Mouse (Mus musculus) limb, embryonic 11.5 days (tissue): ENCODE data around the gene Tbc1d21. TPM values are rescaled to one million over a fixed set of nuclear protein-coding genes. Genes with fewer than 3 reads are reported as not detected.
A peak's percentile ranks its signal among the peaks of the same experiment; 100 is the strongest.

ENCODE experiments used
- ATAC-seq: fragments of 200-750 bp; cut with Nextera tagmentation; 2 replicates; pipeline ENCODE4 v1.8.0; 2017; ENCODE audit warnings: low read depth; ENCODE audit not compliant: insufficient number of reproducible peaks, low FRiP score, low TSS enrichment
- DNase-seq: peaks from one replicate; pipeline ENCODE4 v3.0.0-alpha.2; 2015; ENCODE audit warnings: low spot score
- H3K27ac ChIP-seq: fragments of 300-500 bp; sonication (generic); replicated peaks from 2 replicates; pipeline ENCODE4 v1.5.1; 2014; ENCODE audit warnings: low read depth, mild to moderate bottlenecking, low read length
- H3K27me3 ChIP-seq: fragments of 300-500 bp; sonication (generic); 2 replicates; pipeline ENCODE4 v1.6.1; 2014; ENCODE audit warnings: mild to moderate bottlenecking, low read length, mixed read lengths; ENCODE audit not compliant: control insufficient read depth, insufficient read depth
- H3K36me3 ChIP-seq: fragments of 300-500 bp; sonication (generic); 2 replicates; pipeline ENCODE4 v1.6.1; 2014; ENCODE audit warnings: mild to moderate bottlenecking, low read length, moderate library complexity, mixed read lengths; ENCODE audit not compliant: control insufficient read depth, insufficient read depth
- H3K4me1 ChIP-seq: fragments of 300-500 bp; sonication (generic); 2 replicates; pipeline ENCODE4 v1.6.1; 2014; ENCODE audit warnings: low read length, mixed read lengths; ENCODE audit not compliant: control insufficient read depth, insufficient read depth
- H3K4me2 ChIP-seq: fragments of 300-500 bp; sonication (generic); 2 replicates; pipeline ENCODE4 v1.6.1; 2014; ENCODE audit warnings: low read depth, mild to moderate bottlenecking, moderate library complexity; ENCODE audit not compliant: severe bottlenecking
- H3K4me3 ChIP-seq: fragments of 300-500 bp; sonication (generic); 2 replicates; pipeline ENCODE4 v1.5.1; 2014; ENCODE audit warnings: low read depth, low read length
- H3K9ac ChIP-seq: fragments of 300-500 bp; sonication (generic); 2 replicates; pipeline ENCODE4 v1.6.1; 2014; ENCODE audit warnings: mild to moderate bottlenecking, low read length
- H3K9me3 ChIP-seq: fragments of 300-500 bp; sonication (generic); 2 replicates; pipeline ENCODE4 v1.6.1; 2016; ENCODE audit warnings: low read length; ENCODE audit not compliant: control insufficient read depth
- WGBS: fragments of 180-500 bp; shearing (Covaris S2); extraction: QIAGEN DNeasy Blood & Tissue Kit; methylation state at CpG from one replicate; pipeline ENCODE4 v1.1.7; 2014; 5-methylcytosine and 5-hydroxymethylcytosine counted together
- polyA plus RNA-seq: library from polyadenylated mRNA; unstranded; fragments of >200 nt; fragmentation: Nextera tagmentation; extraction: Ambion mirVana; gene quantifications from 2 replicates; pipeline ENCODE4 v1.2.1, GENCODE M21; 2014

The Tbc1d21 gene
- polyA plus RNA-seq, 1 experiment from 2014 or later = not detected

DNA sequence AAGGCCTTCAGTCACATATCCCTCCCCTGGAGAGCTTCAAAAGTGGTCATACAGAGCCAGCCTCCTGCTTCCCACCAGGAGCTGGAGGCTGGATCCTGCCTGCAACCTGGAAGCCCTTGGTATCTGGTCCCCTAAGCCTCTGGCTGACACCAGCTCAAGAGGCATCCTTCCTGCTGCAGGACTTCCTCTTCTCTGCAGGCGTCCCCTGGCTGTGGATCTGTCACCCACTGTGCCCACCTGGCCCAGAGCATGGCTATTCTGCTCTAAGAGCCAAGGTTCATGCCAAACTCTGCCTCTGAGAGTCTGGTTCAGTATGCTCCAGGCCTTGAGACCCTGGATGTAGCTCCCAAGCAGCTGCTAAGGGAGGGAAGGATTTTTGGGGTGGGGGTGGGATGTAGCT, 23.6 kb upstream of the Tbc1d21 start:
- H3K9ac ChIP-seq = no peak overlapping the region

DNA sequence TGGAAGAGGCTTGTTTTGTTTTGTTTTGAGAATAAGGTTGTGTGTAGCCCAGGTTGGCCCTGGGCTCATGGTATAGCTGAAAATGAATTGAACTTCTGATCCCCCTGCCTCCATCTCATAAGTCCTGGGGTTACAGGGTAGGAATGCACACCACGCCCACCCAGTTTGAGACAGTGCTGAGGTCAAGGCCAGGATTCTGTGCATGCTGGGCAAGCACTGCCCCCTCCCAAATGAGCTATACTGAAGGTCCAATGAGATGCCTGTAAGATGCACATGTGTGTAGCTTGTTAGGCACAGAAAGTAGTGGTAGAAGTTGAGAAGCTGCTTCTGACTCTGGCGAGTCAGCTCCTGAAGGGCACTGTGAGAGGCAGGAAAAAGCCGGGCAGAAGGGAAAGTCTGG, 18.1 kb upstream of the Tbc1d21 start:
- H3K4me3 ChIP-seq = no peak overlapping the region
- H3K4me1 ChIP-seq = no peaks in the 10 kb centered on the region
- no peak overlapping the region for H3K4me2 ChIP-seq
- WGBS = 57% methylated on average over 3 of the region's 3 CpGs
- no peak overlapping the region for H3K9ac ChIP-seq
- ATAC-seq (no peak), DNase-seq (no peak)
- no peak overlapping the region for H3K27ac ChIP-seq
- H3K36me3 ChIP-seq = no peaks in the 10 kb centered on the region
- H3K9me3 ChIP-seq = no peaks in the 10 kb centered on the region
- no peaks in the 10 kb centered on the region for H3K27me3 ChIP-seq

More for the DNA sequence above, 23.6 kb upstream of the Tbc1d21 start:
- H3K27me3 ChIP-seq = no peaks in the 10 kb centered on the region
- H3K4me2 ChIP-seq = no peak overlapping the region
- H3K9me3 ChIP-seq = no peaks in the 10 kb centered on the region
- ATAC-seq = no peak
- no peaks in the 10 kb centered on the region for H3K4me1 ChIP-seq
- no peak for DNase-seq
- no peaks in the 10 kb centered on the region for H3K36me3 ChIP-seq
- WGBS = 38% methylated on average over 1 of the region's 1 CpGs
- no peak overlapping the region for H3K4me3 ChIP-seq
- no peak overlapping the region for H3K27ac ChIP-seq

DNA sequence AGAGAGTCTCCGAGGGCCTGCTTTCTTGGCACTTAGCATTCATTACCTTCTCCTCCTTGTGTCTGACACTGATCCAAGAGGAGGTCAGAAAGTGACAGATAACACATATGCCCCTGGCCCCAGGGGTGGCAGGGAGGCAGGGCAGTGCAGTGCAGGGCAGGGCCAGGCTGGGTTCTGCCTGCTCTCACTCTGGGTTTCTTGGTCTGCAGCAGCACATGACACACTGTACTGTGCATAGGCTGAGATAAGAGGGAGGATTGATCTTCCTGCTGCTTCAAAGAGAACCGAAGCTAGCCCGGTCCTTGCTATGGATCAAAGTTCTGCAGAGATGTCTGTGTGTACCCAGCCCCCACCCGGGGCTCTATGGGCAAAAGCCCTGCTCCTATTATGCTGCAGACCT, 8.6 kb upstream of the Tbc1d21 start:
- H3K9me3 ChIP-seq = no peaks in the 10 kb centered on the region
- no peaks in the 10 kb centered on the region for H3K36me3 ChIP-seq
- H3K4me1 ChIP-seq = no peaks in the 10 kb centered on the region
- ATAC-seq (no peak), DNase-seq (no peak)
- H3K4me2 ChIP-seq = no peak overlapping the region
- H3K27me3 ChIP-seq = no peaks in the 10 kb centered on the region
- 42% methylated on average over 4 of the region's 4 CpGs for WGBS
- no peak overlapping the region for H3K27ac ChIP-seq
- no peak overlapping the region for H3K9ac ChIP-seq
- no peak overlapping the region for H3K4me3 ChIP-seq

DNA sequence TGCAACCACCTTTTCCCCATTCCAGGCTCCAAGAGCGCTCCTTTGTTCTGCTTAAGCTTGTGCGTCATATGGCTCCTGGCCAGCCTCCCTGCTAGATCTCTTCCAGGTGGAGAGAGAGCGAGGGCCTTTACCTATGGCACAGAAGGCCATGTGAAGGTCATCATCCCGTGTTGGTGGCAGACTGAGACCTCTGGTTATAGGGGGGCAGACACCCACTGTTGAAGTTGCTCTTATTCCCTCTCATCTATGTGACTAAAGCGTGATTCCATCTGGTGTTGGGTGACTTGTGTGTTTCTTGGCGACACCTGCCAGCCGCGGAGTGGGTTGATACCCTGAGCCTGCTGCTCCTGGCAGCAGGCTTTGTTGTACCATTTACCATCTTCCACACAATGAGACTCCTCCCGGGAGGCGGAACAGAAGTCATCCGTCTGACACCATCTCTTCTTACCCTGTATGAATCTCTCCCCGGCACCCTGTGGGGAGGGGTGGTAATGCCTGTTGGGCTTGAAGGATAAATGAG, 3.7 kb upstream of the Tbc1d21 start:
- Histone ChIP-seq H3K36me3 (no peaks in the 10 kb centered on the region), H3K27ac (no peak overlapping the region), H3K9me3 (no peaks in the 10 kb centered on the region), H3K9ac (no peak overlapping the region), H3K27me3 (no peaks in the 10 kb centered on the region), H3K4me1 (no peaks in the 10 kb centered on the region), H3K4me3 (no peak overlapping the region), H3K4me2 (no peak overlapping the region)
- WGBS = 78% methylated on average over 12 of the region's 12 CpGs
- DNase-seq (no peak), ATAC-seq (no peak)

DNA sequence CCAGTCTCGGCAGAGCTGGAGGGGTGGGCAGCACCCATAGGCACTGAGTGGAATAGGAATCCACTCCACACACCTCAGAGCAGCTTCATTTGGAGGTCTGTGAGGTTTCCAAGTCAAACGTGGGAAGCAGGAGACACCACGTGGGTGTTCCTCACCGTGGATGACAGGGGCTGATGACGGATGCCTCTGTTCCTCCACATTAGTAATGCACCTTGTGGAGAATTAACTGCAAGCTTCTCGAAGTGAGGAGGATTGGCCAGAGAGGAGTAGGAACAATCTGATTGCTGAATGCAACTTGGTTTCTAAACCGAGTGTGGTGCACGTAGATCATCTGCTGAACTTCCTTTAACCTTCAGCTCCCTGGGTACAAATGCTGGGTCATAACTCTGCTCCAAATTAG, 1.7 kb upstream of the Tbc1d21 start:
- Histone ChIP-seq H3K4me2 (no peak overlapping the region), H3K9me3 (no peaks in the 10 kb centered on the region), H3K27me3 (no peaks in the 10 kb centered on the region), H3K27ac (no peak overlapping the region), H3K4me1 (no peaks in the 10 kb centered on the region), H3K4me3 (no peak overlapping the region), H3K36me3 (no peaks in the 10 kb centered on the region), H3K9ac (no peak overlapping the region)
- no peak for DNase-seq
- 50% methylated on average over 8 of the region's 8 CpGs for WGBS
- no peak for ATAC-seq

DNA sequence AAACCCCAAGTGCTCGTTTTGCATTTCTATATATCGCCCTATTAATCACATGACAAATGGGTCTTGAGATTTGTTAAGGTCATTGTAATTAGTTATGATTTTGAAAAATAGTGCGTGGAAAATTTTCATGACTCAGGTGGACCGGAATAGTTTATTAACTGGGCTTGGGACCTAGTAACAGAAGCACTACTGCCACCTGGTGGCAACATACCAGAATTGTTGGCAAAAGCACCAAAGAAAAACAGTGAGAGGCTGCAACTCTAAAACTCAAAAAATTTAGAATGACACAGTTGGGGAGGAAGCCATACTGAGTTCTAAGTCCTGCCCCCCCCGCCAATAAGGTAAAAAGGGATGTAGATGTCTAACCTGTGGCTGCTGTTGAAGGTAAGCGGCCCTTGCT, 611 bp downstream of the Tbc1d21 start:
- Histone ChIP-seq H3K4me2 (no peak overlapping the region), H3K9ac (no peak overlapping the region), H3K27ac (no peak overlapping the region), H3K27me3 (no peaks in the 10 kb centered on the region), H3K36me3 (no peaks in the 10 kb centered on the region), H3K4me1 (no peaks in the 10 kb centered on the region), H3K9me3 (no peaks in the 10 kb centered on the region), H3K4me3 (no peak overlapping the region)
- DNase-seq = peak; percentile 51
- no peak for ATAC-seq
- 46% methylated on average over 6 of the region's 6 CpGs for WGBS

DNA sequence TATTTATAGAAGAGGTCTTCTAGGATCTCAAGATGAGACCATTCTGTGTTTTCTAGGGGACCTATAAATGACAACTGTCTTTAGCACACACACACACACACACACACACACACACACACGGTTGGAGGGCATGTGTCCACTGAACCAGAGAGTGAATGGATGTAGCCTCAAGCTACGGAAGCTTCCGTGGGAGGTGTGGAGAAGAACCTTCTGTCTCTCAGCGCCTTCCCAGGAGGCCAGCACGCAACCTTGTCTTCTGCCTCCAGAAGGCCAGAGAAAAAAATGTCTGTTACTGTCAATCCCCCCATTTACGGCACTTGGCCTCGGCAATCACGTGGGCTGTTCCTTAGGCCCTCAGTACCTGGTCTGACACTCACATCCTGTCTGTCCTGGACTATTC, 5.9 kb downstream of the Tbc1d21 start:
- Histone ChIP-seq H3K9me3 (no peaks in the 10 kb centered on the region), H3K27me3 (no peaks in the 10 kb centered on the region), H3K4me2 (no peak overlapping the region), H3K36me3 (no peaks in the 10 kb centered on the region), H3K27ac (no peak overlapping the region), H3K4me1 (no peaks in the 10 kb centered on the region), H3K4me3 (no peak overlapping the region), H3K9ac (no peak overlapping the region)
- 79% methylated on average over 8 of the region's 8 CpGs for WGBS
- no peak for DNase-seq
- no peak for ATAC-seq

DNA sequence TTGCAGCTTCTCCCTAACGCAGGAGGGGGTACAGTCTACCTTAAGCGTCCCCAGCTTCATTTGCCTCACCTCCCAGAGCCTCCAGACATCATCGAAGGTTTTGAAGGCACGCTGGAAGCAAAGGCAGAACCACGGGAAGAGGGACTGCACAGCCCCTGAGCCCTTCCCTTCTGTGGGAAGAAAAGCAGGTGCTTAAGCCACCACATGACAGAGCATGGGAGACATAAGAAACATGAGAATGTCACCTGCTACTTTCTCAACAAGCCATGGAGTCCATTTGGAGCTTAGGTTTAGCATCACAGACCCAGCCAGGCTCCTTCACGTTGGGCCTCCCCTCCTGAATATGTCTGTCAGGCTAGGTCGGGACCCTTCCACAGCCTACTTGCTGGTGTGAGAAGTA, 8.3 kb downstream of the Tbc1d21 start:
- ATAC-seq (no peak), DNase-seq (no peak)
- no peaks in the 10 kb centered on the region for H3K9me3 ChIP-seq
- WGBS = 81% methylated on average over 7 of the region's 7 CpGs
- no peaks in the 10 kb centered on the region for H3K4me1 ChIP-seq
- no peak overlapping the region for H3K27ac ChIP-seq
- no peaks in the 10 kb centered on the region for H3K27me3 ChIP-seq
- no peak overlapping the region for H3K4me3 ChIP-seq
- no peak overlapping the region for H3K9ac ChIP-seq
- no peaks in the 10 kb centered on the region for H3K36me3 ChIP-seq
- no peak overlapping the region for H3K4me2 ChIP-seq

DNA sequence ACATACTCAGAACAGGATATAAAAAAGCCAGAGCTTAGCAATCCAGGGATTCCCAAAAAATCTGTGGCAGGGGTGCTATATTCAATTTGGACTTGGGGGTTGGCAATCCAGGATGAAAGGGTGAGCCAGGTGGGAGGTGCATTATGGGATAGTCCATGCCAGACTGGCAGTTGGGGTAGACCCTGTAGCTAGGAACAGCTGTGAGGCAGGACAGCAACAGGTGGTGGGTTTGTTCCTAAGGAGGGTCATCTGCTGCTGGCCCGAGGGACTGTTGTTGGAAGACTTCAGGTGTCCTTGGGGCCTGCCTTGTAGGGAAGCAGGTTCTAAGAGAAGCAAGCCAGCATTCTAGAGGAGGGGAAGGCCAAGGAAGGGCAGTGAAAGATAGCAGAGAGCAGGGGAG, 8.9 kb downstream of the Tbc1d21 start:
- Histone ChIP-seq H3K9me3 (no peaks in the 10 kb centered on the region), H3K4me2 (no peak overlapping the region), H3K4me3 (no peak overlapping the region), H3K4me1 (no peaks in the 10 kb centered on the region), H3K27me3 (no peaks in the 10 kb centered on the region), H3K36me3 (no peaks in the 10 kb centered on the region), H3K9ac (no peak overlapping the region), H3K27ac (no peak overlapping the region)
- ATAC-seq = no peak
- 86% methylated on average over 1 of the region's 1 CpGs for WGBS
- DNase-seq = no peak
